Mouse (Mus musculus) kidney, postnatal 4 days (tissue): ENCODE data around the gene 4933411K16Rik.

Source experiments
- DNase-seq, 2 experiments: peaks; one replicate each; pipeline ENCODE4 v3.0.0; 2021; ENCODE audit warnings: mixed read lengths in 2 of 2

The 4933411K16Rik gene

GRCm38 (mm10) chr19:42051948-42052347 lies at the start of gene 4933411K16Rik:
Gene 4933411K16Rik, plus strand, starts transcription at chr19:42052248.
- no peak for DNase-seq

GRCm38 (mm10) chr19:42004258-42004657 lies 47.8 kb upstream of the 4933411K16Rik start:
- no peak for DNase-seq

- no peak for DNase-seq
Observed at GRCm38 (mm10) chr19:42005616-42006015, 46.4 kb upstream of the 4933411K16Rik start.

GRCm38 (mm10) chr19:42006568-42006967 lies 45.5 kb upstream of the 4933411K16Rik start:
- no peak for DNase-seq

GRCm38 (mm10) chr19:42008586-42008985 lies 43.5 kb upstream of the 4933411K16Rik start:
- DNase-seq, result no peak

- no peak for DNase-seq
Observed at GRCm38 (mm10) chr19:42009067-42009466, 43.0 kb upstream of the 4933411K16Rik start.

- DNase-seq, result no peak
Observed at GRCm38 (mm10) chr19:42010436-42010835, 41.6 kb upstream of the 4933411K16Rik start.

- no peak for DNase-seq
Observed at GRCm38 (mm10) chr19:42011123-42011522, 40.9 kb upstream of the 4933411K16Rik start.

GRCm38 (mm10) chr19:42014231-42014825 lies 37.7 kb upstream of the 4933411K16Rik start:
- DNase-seq, result no peak

- DNase-seq, result no peak
Observed at GRCm38 (mm10) chr19:42015001-42015400, 37.0 kb upstream of the 4933411K16Rik start.

- DNase-seq, result no peak
Observed at GRCm38 (mm10) chr19:42016251-42016650, 35.8 kb upstream of the 4933411K16Rik start.

GRCm38 (mm10) chr19:42016840-42017239 lies 35.2 kb upstream of the 4933411K16Rik start:
- DNase-seq, result no peak

GRCm38 (mm10) chr19:42017399-42018247 lies 34.4 kb upstream of the 4933411K16Rik start:
- peak; percentile 44 to 70 for DNase-seq

- no peak for DNase-seq
Observed at GRCm38 (mm10) chr19:42019011-42019522, 33.0 kb upstream of the 4933411K16Rik start.

- DNase-seq, result no peak
Observed at GRCm38 (mm10) chr19:42021681-42022541, 30.1 kb upstream of the 4933411K16Rik start.

- DNase-seq, result no peak
Observed at GRCm38 (mm10) chr19:42022542-42022848, 29.6 kb upstream of the 4933411K16Rik start.

GRCm38 (mm10) chr19:42026158-42026557 lies 25.9 kb upstream of the 4933411K16Rik start:
- DNase-seq, result peak; percentile 90 to 91

GRCm38 (mm10) chr19:42031112-42031511 lies 20.9 kb upstream of the 4933411K16Rik start:
- DNase-seq, result no peak

GRCm38 (mm10) chr19:42033611-42034010 lies 18.4 kb upstream of the 4933411K16Rik start:
- DNase-seq, result no peak

GRCm38 (mm10) chr19:42034146-42034775 lies 17.8 kb upstream of the 4933411K16Rik start:
- DNase-seq, result no peak

GRCm38 (mm10) chr19:42034881-42035455 lies 17.1 kb upstream of the 4933411K16Rik start:
- no peak for DNase-seq
